Mouse (Mus musculus): ENCODE data around the gene Dusp21. TPM values are rescaled to one million over a fixed set of nuclear protein-coding genes. Genes with fewer than 3 reads are reported as not detected.
A peak's percentile ranks its signal among the peaks of the same experiment; 100 is the strongest.

The Dusp21 gene
- polyA plus RNA-seq (2016; fragmentation: Nextera tagmentation; extraction: Ambion mirVana), result not detected in 2 replicates

DNA sequence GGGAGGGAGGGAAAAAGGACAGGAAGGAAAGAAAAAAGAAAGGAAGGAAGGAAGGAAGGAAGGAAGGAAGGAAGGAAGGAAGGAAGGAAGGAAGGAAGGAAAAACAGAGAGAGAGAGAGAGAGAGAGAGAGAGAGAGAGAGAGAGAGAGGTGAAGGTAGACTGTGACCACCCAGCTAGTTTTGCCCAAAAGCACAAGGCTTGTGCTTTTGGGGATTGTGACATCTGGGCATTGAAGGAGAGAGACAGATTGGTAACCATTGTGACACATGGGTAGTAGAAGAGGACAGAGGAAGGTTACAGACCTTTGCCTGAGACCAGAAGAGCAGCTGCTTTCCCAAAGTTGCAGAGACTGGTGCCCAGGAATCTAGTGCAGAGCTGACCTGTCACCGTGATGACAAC is at the start of gene Dusp21:
Gene Dusp21 (plus strand): TSS at position 301 of the 400 bp plus-strand sequence.
- ATAC-seq (ENCODE audit: low FRiP score), result no peak
- Histone ChIP-seq H3K9me3 (no peaks in the 10 kb centered on the region), H3K4me2 (no peak within 1 kb of the TSS), H3K4me3 (replicated peaks) (no peak within 1 kb of the TSS), H3K27me3 (no peaks in the 10 kb centered on the region), H3K4me1 (no peaks in the 10 kb centered on the region), H3K27ac (no peak within 1 kb of the TSS), H3K9ac (no peak within 1 kb of the TSS), H3K36me3 (replicated peaks) (no peaks in the 10 kb centered on the region)
- 90% methylated on average over 1 of the region's 1 CpGs for WGBS

GRCm38 (mm10) chrX:18160734-18161442 is 15.2 kb downstream of the Dusp21 start:
- Histone ChIP-seq H3K36me3 (replicated peaks) (no peaks in the 10 kb centered on the region), H3K9me3 (no peaks in the 10 kb centered on the region), H3K4me2 (no peak overlapping the region), H3K4me1 (no peaks in the 10 kb centered on the region), H3K27me3 (no peaks in the 10 kb centered on the region), H3K27ac (no peak overlapping the region), H3K9ac (no peak overlapping the region), H3K4me3 (replicated peaks) (no peak overlapping the region)
- WGBS, result 55% methylated on average over 4 of the region's 4 CpGs
- ATAC-seq (ENCODE audit: low FRiP score), result no peak

GRCm38 (mm10) chrX:18161796-18162191 is 16.1 kb downstream of the Dusp21 start:
- peak; percentile 74 for ATAC-seq (ENCODE audit: low FRiP score)
- no peaks in the 10 kb centered on the region for H3K36me3 ChIP-seq (replicated peaks)
- H3K9me3 ChIP-seq, result no peaks in the 10 kb centered on the region
- no peaks in the 10 kb centered on the region for H3K4me1 ChIP-seq
- H3K9ac ChIP-seq, result peak overlapping the region; percentile 68
- H3K4me3 ChIP-seq (replicated peaks), result peak overlapping the region; percentile 82
- under 1% methylated on average over 26 of the region's 28 CpGs for WGBS
- peak overlapping the region; percentile 59 for H3K4me2 ChIP-seq
- H3K27me3 ChIP-seq, result no peaks in the 10 kb centered on the region
- H3K27ac ChIP-seq, result peak overlapping the region; percentile 97

- ATAC-seq (ENCODE audit: low FRiP score), result peak; percentile 99
- peak within 1 kb of the TSS; percentile 82 for H3K4me3 ChIP-seq (replicated peaks)
Measured at GRCm38 (mm10) chrX:18162192-18162857, 16.7 kb downstream of the Dusp21 start, which contains the start of gene Kdm6a. Kdm6a (plus strand) TSS chrX:18162575.

DNA sequence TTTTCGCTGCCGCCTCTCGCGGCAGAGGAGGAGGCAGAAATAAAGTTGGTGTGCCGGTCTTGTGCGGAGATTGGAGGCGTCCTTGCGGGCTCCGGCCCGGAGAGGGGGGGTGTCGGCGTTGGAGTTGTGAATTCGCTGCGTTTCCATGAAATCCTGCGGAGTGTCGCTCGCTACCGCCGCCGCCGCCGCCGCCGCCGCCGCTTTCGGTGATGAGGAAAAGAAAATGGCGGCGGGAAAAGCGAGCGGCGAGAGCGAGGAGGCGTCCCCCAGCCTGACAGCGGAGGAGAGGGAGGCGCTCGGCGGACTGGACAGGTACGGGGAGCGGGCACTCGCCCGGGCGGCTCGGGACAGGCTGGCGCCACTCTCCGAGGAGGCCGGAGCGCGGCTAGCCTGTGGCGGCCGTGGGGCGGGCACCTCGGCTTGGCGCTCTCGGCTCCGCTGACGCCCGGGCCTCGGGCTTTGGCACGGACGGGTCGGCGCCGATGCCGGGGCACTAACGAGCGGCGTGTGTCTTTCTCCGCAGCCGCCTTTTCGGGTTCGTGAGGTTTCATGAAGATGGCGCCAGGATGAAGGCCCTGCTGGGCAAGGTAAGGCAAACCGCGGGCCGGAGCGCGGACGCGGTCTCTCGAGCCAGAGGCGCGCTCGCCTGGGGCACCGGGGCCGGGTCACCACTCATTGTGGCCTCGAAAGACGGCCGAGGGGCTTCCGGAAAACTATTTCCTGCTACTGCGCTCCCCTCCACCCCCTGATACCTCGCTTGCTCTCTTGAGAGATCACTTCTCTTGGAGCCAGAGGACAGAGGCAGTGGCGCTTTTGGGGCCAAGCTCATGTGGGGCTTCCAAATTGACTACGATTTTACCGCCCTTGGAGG is 17.4 kb downstream of the Dusp21 start:
- Histone ChIP-seq H3K4me1 (no peaks in the 10 kb centered on the region), H3K27ac (peak overlapping the region; percentile 97), H3K36me3 (replicated peaks) (no peaks in the 10 kb centered on the region), H3K9ac (peak overlapping the region; percentile 87), H3K4me3 (replicated peaks) (peak overlapping the region; percentile 82), H3K9me3 (no peaks in the 10 kb centered on the region), H3K27me3 (no peaks in the 10 kb centered on the region), H3K4me2 (peak overlapping the region; percentile 56)
- WGBS, result under 1% methylated on average over 77 of the region's 95 CpGs
- ATAC-seq (ENCODE audit: low FRiP score), result peak; percentile 36

More at GRCm38 (mm10) chrX:18162192-18162857, 16.7 kb downstream of the Dusp21 start, which contains the start of gene Kdm6a:
- no peaks in the 10 kb centered on the region for H3K9me3 ChIP-seq
- no peaks in the 10 kb centered on the region for H3K4me1 ChIP-seq
- no peaks in the 10 kb centered on the region for H3K36me3 ChIP-seq (replicated peaks)
- peak within 1 kb of the TSS; percentile 87 for H3K9ac ChIP-seq
- H3K27ac ChIP-seq, result peak within 1 kb of the TSS; percentile 97
- no peaks in the 10 kb centered on the region for H3K27me3 ChIP-seq
- under 1% methylated on average over 34 of the region's 50 CpGs for WGBS
- peak within 1 kb of the TSS; percentile 59 for H3K4me2 ChIP-seq

- no peaks in the 10 kb centered on the region for H3K27me3 ChIP-seq
- H3K4me3 ChIP-seq (replicated peaks), result peak overlapping the region; percentile 82
- no peaks in the 10 kb centered on the region for H3K36me3 ChIP-seq (replicated peaks)
- WGBS, result under 1% methylated on average over 10 of the region's 10 CpGs
- H3K27ac ChIP-seq, result peak overlapping the region; percentile 97
- H3K4me1 ChIP-seq, result no peaks in the 10 kb centered on the region
- peak overlapping the region; percentile 87 for H3K9ac ChIP-seq
- H3K9me3 ChIP-seq, result no peaks in the 10 kb centered on the region
- peak overlapping the region; percentile 56 for H3K4me2 ChIP-seq
- ATAC-seq (ENCODE audit: low FRiP score), result no peak
Measured at GRCm38 (mm10) chrX:18163917-18164624, 18.4 kb downstream of the Dusp21 start.

- no peaks in the 10 kb centered on the region for H3K9me3 ChIP-seq
- H3K9ac ChIP-seq, result no peak overlapping the region
- H3K36me3 ChIP-seq (replicated peaks), result no peaks in the 10 kb centered on the region
- H3K27me3 ChIP-seq, result no peaks in the 10 kb centered on the region
- ATAC-seq (ENCODE audit: low FRiP score), result no peak
- H3K4me1 ChIP-seq, result no peaks in the 10 kb centered on the region
- no peak overlapping the region for H3K27ac ChIP-seq
- H3K4me3 ChIP-seq (replicated peaks), result peak overlapping the region; percentile 82; the same call in 1 of the 2 replicates
- 91% methylated on average over 2 of the region's 2 CpGs for WGBS
- peak overlapping the region; percentile 19; the same call in 1 of the 2 replicates for H3K4me2 ChIP-seq
Measured at GRCm38 (mm10) chrX:18165121-18165520, 19.5 kb downstream of the Dusp21 start.

DNA sequence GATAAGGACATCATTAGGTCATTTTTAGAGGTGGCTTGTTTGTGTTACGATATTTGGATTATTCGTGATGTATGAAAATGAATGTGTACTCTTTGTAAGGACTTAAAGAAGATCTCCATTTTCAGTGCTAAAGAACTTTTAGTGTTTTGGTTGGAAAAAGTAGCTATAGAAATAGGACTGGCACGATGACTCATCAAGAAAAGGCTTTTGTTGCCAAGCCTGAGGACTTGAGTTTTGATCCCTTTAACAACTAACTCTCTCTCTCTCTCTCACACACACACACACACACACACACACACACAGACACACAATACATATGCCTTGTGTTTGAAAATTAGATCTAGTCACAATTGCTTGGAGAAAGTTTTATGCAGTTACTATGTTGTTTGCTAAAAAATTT is 21.3 kb downstream of the Dusp21 start:
- Histone ChIP-seq H3K9me3 (no peaks in the 10 kb centered on the region), H3K4me3 (replicated peaks) (no peak overlapping the region), H3K27ac (no peak overlapping the region), H3K4me2 (no peak overlapping the region), H3K36me3 (replicated peaks) (no peaks in the 10 kb centered on the region), H3K9ac (no peak overlapping the region), H3K4me1 (no peaks in the 10 kb centered on the region), H3K27me3 (no peaks in the 10 kb centered on the region)
- 78% methylated on average over 3 of the region's 3 CpGs for WGBS
- ATAC-seq (ENCODE audit: low FRiP score), result no peak

GRCm38 (mm10) chrX:18168940-18169339 is 23.3 kb downstream of the Dusp21 start:
- 100% methylated on average over 1 of the region's 1 CpGs for WGBS
- Histone ChIP-seq H3K9ac (no peak overlapping the region), H3K4me2 (no peak overlapping the region), H3K4me3 (replicated peaks) (no peak overlapping the region), H3K27ac (no peak overlapping the region), H3K4me1 (no peaks in the 10 kb centered on the region), H3K36me3 (replicated peaks) (no peaks in the 10 kb centered on the region), H3K27me3 (no peaks in the 10 kb centered on the region), H3K9me3 (no peaks in the 10 kb centered on the region)
- no peak for ATAC-seq (ENCODE audit: low FRiP score)

GRCm38 (mm10) chrX:18174831-18175230 is 29.2 kb downstream of the Dusp21 start:
- H3K27me3 ChIP-seq, result no peaks in the 10 kb centered on the region
- no peak overlapping the region for H3K4me2 ChIP-seq
- H3K36me3 ChIP-seq (replicated peaks), result no peaks in the 10 kb centered on the region
- no peak overlapping the region for H3K27ac ChIP-seq
- no peak overlapping the region for H3K9ac ChIP-seq
- no peaks in the 10 kb centered on the region for H3K9me3 ChIP-seq
- no peak overlapping the region for H3K4me3 ChIP-seq (replicated peaks)
- ATAC-seq (ENCODE audit: low FRiP score), result no peak
- H3K4me1 ChIP-seq, result no peaks in the 10 kb centered on the region
- 76% methylated on average over 4 of the region's 4 CpGs for WGBS

DNA sequence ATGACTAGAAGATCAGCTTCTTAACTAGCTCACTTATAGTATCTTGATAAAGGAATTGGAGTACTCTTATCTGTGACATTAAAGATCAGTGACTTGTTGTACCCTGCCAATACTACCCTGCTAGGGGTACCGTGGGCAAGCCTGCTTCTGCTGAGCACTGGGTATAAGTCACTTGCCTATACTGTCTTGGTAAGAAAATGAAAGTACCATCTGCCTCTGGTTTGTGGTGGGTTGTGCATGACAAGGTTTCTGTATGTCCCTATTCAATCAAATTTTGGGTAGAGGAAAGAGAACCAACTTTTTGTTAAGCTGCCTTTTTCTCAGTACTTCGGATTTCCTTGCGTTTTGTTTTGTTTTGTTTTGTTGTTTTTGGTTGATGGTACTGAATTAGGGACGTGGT is 32.1 kb downstream of the Dusp21 start:
- whole genome bisulfite sequencing, result 82% methylated on average over 4 of the region's 4 CpGs
- Histone ChIP-seq H3K27me3 (no peaks in the 10 kb centered on the region), H3K27ac (no peak overlapping the region), H3K4me1 (no peaks in the 10 kb centered on the region), H3K36me3 (replicated peaks) (no peaks in the 10 kb centered on the region), H3K9me3 (no peaks in the 10 kb centered on the region), H3K4me2 (no peak overlapping the region), H3K4me3 (replicated peaks) (no peak overlapping the region), H3K9ac (no peak overlapping the region)
- ATAC-seq (ENCODE audit: low FRiP score), result no peak

Measured in forebrain, embryonic 12.5 days (tissue).